Mouse (Mus musculus) gonadal fat pad, adult 2 months (tissue): Measurements from ENCODE around the gene A930017K11Rik. TPM values are rescaled to one million over a fixed set of nuclear protein-coding genes. Genes with fewer than 3 reads are reported as not detected.

Experiments used
- DNase-seq: peaks from one replicate; pipeline ENCODE4 v3.0.0-alpha.2; 2012; ENCODE audit warnings: low read depth
- polyA plus RNA-seq: library from polyadenylated mRNA; depleted of rRNA; stranded (reverse); fragments of >200 nt; gene quantifications from 2 replicates; pipeline ENCODE4 v1.2.3, GENCODE M21; 2012; rRNA removed

A930017K11Rik gene
- 2.4 TPM in 2 replicates for polyA plus RNA-seq

DNA sequence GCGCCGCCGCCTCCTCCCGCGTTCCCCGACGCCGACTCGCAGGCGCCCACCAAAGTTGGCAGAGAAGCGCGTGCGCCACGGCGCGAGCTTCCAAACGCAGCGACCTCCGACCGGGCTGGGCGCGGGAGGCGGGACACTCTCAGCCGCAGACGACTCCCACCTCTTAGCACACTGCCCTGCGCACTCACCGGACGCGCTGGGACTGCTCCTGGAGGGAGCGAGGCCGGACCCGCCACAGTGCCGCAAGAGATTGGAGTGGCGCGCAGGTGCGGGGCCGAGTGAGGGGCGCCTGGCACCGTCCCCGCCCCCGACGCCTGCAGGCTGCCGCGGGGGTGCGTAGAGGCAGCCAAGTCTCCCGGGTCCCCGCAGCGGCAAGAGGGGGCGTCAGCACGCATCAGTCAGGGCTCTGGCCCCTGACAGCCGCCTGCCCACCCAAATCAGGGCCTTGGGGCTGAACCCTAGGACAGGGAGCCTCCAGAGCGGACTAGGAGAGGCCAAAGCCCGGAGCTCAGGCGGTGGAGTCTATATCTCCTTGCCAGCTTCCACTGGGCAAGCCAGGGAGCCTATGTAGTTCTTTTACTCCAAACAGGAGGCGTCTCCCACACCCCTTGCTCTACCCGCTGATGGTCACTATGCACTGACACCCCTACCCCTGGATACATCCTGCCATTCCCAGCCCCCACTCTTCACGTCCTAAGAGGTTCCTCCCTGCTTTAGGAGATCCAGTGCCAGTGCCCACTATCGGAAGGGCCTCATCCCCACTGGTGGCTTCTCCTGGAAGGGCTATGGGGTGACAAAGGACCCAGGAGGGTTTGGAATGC, at the start of gene A930017K11Rik:
Gene A930017K11Rik (minus strand): TSS at position 763 of the 821 bp plus-strand sequence.
- no peak for DNase-seq

DNA sequence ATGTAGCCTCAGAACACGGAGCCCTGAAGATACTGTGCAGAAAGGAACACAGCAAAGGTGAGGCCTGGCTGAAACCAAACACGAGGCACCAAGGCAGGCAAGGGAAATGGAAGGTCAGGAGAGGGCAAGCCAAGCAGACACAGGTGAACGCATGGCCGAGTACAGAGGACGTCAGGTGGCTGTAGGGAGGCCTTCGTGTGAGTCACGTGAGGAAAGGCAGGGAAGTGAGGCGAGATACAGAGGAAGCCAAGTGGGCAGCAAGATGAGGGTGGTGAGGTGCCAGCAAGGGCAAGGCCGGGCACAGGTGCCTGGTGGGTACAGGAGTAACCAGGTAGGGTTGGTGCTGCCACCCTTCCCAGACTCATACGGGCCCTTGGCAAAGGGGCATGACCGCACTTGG, 46.1 kb upstream of the A930017K11Rik start:
- DNase-seq: no peak

DNA sequence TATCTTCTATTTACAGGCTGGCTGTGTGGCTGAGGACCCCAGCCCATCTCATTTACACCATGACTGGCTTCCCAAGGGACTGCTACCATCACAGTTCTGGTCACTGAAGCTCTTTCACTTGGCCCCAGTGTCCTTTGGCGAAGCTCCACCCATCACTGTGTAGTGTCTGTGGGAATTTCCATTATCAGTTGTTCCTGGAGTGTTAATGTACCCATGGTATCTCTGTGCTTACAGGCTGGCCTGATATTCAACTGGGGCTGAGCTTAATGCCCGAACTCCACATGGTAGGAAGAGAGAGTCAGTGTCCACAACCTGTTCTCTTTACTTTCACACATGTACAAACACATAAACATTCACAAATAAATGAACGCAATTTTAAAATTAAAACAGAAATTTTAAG, 41.1 kb upstream of the A930017K11Rik start:
- DNase-seq: no peak

DNA sequence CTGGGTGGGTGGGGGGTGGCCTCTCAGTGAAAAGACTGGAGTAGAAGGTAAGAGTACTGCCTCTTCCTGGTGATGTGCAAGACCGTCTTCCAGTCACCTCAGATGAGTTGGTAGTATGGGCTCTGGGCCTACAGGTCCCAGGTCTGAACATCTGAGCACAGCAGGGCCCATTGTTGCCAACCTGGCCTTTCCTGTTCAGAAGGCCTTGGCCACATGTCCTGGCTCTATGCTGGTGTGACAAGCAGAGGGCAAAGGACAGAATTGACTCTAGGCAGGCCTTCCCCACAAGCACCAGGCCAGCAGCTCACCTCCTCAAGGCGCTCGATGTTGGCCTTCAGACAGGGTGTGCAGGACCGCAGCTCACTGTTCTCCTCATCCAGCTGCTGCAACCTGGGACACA, 39.9 kb upstream of the A930017K11Rik start:
- DNase-seq: no peak

DNA sequence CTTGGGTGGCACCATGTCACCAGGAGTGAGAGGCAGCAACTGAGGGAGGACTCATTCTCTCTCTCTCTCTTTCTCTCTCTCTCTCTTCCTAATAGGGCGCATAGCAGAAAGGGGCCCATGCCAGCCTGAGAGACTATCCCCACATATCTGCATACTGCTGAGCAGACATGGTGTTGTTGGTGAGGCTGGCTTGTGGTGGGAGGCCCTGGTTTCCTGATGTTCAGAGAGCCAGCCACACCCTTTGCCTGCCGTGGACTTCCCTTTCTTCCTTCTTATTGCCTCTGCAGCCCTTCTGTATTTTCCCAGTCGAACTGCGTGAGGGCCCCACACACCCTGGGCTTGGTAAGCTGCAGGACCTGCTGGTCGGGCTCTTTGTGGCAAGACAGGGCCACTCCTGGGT, 38.0 kb upstream of the A930017K11Rik start:
- DNase-seq: no peak

DNA sequence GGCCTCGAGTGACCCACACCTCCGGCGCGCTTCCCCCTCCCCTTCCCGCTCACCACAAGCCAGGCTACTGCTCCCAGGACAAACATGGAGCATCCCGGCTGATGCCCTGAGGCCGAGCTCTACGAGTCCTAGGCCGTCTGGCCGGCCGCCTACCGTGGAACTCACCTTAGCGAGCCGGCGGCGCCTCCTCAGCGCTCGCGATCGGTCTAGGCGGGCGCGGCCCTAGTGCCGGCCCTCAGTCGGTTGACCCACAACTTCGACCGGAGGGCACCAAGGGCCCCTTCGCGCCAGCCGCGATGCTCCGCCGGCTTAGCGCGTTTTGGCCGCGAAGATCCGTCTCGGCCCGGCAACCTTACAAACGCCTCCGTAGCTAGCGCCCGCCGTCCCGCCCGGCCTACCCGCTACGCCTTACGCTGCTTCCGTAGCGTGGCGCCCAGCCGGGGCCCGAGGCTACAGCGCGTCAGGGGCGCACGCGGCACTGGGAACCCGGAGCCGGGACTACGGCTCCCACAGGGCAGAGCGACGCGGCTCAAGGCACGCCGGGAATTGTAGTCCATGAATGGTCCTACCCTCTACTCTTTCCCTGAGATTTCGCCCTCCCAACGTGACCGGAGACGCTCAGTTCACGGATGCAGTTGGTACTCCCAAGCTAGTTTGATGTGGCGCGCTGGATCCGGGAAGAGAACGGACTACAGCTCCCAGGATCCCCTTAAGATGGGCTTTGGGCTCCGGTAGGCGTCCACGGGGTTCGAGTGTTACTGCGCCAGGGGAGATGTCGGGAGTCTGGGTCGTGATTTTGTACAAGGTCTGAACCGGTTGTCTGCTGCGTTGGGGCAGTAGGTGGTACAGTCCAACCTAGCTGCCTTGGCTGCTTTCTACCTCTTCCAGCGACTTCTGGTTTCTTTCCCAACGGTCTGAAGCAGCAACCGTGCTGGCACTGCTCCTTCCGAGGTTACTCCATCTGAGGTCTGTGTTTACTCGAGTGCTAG, 33.2 kb upstream of the A930017K11Rik start, which contains the start of gene Capn15:
Gene Capn15 (minus strand): TSS at position 491 of the 989 bp plus-strand sequence.
- DNase-seq: peak; percentile 66

DNA sequence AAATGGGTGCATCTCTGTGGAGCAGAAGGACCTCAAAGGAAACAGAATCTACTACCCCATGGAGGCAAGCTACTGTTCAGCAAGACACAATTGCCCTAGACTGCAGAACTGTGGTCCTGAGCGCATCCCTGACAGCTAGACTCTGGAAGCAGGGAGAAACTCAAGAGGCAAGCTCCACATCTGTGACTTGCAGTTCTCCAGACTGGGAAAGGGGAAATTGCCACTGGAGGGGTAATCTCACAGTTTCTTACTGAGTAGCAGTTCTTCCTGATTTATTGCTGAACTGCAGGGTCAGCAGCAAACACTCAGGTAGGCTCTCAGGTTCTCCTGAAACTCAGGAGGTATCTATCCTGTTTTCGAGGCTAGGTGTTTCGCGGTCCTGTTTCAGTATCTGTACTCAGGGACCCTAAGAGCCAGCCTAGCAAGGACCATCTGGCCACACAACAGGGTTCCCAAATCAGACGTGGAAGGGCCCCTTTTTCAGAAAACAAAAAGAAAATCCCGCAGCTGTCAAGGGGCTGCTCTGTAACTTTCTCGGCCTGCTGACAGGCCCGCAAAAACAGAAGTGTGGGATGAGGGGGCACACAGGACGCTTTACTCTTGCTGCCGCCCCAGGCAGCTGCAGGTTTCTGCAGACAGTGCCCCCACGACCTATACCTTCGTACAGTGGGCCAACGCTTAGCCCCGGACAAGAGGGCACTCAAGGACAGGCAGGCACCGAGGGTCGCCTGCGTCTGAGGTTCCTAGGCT, 32.4 kb upstream of the A930017K11Rik start:
- no peak for DNase-seq

DNA sequence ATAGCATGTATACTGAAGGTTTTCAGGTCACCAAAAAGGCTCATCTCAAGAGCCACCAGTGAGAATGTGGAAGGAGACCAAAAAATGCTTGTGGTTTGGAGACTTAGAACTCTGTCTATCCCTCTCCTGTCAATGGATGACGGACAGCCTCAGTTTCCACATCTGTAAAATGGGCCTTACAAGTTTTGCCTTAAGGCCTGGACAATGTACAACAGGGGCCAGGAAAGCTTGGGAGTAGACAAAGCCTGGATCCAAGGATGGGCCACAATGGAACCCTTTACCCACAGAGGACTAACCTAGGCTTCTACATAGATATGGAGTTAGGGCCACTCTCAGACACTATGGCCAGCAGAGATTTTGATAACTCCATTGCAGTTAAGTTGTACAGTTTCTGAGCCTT, 31.7 kb upstream of the A930017K11Rik start:
- DNase-seq: no peak

DNA sequence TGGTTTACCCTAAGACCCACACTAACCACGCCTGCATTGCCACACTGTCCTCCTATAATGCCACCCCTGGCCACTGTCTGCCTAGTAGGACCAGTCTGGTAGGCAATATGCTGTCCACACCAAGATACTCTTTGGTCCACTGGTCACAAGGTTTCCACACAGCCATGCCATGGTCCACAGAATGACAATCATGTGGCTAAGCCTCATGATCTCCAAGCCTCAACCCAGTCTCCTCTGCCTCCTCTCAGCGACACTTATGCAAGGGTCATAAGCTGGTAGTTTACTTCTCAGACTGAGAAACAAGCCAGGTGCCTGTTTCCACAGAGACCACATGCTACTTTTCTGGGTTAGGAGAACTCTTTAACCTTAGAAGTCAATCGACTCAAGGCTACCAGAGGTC, 30.5 kb upstream of the A930017K11Rik start:
- DNase-seq: no peak

DNA sequence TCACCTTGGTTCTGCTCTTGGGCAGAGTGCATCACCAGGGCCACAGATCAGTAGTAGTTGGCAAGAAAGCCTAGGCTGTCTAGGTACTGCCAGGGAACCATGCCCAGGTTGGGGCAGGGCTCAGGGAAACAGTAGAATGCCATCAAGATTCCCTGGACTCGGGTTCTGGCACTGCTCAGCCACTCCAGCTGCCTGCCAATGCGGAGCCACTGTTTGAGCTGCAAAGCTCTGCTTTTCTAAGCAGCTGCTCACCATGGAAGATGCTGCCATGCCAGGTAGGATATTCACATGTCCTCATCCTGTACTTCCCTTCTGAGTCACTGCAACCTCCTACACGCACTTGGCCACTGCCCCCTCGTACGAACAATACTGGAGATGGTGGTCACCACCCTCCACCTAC, 28.5 kb upstream of the A930017K11Rik start:
- peak; percentile 65 for DNase-seq

DNA sequence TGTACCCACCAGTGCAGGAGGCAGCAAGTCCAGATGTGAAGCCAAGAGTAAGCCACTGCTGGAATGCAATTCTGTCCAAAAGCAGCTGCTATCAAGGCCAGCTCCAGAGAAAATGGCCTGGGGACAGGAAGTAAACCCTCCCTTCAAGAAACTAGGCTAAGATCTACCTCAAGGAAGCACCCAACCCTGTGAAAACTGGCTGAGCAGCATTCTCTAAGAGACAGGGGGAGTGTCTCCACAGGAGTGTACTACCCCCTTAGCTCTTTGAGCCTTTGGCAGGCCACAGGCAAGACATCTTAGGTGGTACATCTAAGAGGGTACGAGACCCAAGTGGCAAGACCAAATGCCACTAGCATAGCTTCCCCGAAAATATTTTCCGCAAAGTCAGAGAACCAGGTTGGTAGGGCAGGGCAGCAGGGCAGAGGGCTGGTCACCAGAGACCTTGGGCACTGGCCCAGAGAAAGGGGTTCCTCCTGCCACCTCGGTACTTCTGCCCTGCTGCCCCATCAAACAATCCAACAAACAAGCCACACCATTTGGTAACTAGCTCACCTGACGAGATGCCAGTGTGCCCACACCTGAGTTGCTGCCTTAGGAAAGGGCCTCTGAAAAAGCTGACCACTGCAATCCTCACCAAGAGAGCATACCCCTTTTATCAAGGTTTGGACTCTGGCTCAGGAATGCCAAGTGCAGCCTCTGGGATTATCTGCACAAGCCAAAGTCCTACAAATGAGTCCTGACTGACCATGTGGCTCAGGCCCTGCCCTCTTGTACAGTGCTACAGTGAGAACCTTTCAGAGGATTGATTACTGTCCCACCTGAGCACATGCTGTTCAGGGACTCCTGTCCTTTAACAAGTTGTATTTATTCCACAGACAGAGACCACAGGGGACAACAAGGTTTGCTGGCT, 27.7 kb upstream of the A930017K11Rik start:
- DNase-seq: no peak

DNA sequence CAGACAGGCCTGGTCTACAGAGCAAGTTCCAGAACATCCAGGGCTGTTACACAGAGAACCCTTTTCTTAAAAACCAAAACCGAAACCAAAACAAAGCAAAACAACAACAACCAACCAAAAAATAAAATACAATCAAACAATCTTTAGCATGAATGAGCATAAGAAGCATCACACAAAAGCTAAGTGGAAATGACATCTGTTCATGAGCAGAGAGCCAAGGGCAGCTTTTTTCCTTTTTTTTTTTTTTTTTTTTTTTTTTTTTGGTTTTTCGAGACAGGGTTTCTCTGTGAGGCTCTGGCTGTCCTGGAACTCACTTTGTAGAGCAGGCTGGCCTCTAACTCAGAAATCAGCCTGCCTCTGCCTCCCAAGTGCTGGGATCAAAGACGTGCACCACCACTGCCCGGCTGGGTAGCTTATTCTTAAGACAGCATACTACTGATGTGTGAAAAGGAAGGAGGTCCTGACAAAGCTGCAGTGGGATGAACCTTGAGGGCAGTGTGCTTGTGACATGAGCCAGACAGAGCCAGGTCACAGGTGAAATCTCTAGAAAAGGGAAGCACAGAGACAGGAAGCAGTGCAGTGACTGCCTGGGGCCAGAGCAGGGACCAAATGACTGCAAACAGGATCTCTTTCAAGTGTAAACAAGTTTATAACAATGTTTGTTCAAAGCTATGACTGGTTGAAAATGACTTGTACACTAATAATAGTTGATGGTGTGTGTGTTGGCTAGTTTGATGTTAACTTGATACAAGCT, 18.8 kb upstream of the A930017K11Rik start:
- DNase-seq: no peak

DNA sequence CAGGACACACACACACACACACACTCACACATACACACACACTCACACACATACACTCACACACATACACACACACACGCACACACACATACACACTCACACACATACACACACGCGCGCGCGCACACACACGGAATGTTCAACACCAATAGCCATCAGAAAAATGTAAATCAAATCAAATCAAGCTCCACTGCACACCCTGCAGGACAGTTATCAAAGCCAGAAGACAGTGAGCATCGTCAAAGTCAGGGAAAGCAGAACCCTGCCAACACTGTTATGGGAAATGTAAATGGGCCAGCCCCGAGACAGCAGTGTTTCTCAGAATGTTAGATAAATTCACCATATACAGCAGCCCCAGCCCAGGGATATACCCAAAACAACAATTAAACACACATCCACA, 18.1 kb upstream of the A930017K11Rik start:
- DNase-seq: no peak

DNA sequence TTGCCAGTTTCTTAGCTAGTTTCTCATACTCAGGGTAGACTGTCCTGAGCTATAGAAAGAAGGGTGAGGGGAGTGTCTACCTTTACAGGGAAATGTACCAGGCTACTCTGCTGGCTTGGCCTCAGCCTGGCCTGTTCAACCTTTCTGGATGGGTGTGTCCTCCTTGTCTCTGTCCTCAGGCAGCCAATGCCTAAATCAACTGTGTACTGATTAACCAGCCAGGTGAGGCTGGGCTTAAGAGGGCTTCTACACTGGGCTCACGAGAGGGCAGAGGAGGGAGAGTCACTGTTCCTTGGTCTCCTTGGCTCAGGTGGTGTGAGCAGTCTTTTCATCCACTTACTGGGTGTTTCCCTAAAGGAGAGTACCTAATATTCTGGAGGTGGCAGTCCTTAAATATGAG, 15.8 kb upstream of the A930017K11Rik start:
- no peak for DNase-seq

DNA sequence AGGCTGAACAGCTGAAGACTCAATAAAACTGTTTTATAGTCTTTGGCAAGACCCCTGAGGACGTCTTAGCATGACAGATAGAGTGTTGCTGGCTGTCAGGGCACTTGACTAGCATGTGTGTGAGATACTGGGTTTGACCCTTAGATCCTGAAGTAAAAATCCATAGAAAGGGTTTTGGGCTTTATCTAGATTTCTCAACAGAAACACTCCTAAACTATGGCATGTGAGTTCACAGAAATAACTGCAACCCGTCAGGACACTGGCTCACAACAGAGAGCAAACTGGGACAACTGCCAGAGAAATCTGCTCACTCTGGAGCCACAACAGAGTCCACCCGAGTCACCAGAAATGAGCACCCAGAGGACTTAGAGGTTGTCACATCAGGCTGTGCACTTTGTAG, 15.3 kb upstream of the A930017K11Rik start:
- no peak for DNase-seq

DNA sequence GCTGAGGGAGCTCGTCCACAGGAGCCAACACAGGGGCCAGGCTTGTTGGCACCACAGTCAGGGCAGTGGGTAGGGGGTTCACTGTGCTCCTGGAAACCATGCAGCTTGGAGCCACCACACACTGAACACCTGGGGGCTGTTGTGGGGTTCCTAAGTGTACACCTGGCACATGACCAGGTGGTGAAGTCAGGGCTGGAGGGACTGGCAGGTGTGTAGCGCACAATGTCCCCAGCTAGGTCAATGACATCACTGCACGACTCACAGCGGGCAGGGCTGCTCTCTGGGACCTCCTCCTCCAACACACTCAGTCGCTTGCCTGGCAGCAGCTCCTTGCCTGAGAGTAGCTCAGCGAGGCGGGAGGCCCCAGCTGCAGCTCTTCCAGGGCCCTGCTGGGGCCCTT, 11.9 kb upstream of the A930017K11Rik start:
- no peak for DNase-seq

DNA sequence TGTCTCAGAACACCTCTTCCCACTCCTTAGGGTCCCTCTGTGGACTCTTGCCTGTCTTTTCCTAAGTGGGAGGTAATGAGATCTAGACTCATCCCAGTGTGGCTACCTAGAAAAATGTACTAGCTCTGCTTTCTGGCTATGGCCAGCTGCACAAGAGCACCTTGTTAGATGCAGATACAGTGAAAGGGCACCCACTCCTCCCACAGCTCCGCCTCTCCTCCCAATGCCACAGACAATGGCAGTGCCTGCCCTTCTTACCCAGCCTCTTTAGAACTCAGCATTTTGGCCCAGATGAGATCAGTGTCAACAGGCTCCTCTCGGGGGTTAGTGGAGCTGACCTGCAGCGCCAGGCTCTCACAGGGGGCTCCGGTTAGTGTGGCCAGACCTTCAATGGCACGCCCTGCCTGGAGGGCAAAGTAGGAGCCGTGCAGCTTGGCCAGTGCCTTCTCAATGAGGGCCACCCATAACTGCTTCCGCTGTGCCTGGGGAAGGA, 10.1 kb upstream of the A930017K11Rik start:
- no peak for DNase-seq

DNA sequence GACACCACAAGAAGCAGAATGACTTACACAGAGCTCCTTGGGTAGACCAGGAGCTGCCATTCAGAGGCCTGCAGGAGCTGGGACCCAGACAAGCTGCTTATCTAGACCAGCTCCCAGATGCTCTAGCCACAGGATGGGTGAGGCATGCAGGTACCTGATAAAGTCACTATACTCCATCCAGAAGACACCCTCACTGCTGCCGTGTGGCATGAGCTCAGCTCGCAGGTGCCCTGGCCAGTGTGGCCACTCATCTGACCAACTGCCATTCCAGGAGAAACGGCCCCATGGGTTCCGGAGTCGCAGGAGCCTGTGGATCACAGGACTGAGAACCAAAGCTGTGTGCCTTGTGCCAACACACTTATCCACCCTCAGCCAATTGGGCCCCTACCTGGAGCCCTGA, 9.2 kb upstream of the A930017K11Rik start:
- no peak for DNase-seq

DNA sequence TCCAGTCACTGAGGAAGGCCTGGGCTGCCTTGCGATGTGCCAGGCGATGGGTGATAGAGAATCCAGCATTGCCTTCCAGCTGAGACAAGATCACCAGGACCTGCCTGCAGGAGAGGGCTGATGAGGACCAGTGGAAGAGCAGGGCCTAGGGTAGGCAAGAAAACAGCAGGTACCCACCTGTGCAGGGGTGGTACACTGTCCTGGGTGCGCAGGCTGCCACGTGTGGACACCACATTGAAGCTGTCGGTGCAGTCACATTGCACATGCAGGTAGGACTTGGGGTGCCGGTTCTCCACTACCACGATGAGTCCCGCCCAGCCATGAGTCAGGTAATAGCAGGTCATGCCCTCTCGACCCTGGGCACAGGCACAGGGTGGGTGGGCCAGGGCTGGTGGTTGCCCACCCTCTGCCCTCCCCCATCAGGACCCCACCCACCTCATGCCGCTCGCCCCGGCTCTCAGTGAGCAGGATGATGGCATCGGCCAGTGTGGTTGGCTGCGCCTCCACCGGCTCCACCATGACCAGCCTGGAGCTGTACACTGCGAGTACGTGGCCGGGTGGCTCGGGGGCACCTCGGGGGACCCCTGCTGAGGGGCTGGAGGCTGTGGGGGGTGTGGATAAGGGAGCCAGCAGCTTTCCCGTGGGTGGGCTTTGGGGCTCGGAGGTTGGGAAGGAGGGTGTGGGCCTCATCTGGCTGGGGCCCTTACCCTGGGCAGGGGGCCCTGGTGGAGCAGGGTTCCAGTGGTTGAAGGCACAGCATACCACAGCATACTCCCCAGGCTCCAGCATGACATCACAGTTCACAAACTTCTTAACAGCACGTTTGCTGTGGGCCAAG, 7.5 kb upstream of the A930017K11Rik start:
- DNase-seq: no peak
